Mouse (Mus musculus) R1 (cell line): ENCODE results near the gene Actn4.
A peak's percentile ranks its signal among the peaks of the same experiment; 100 is the strongest.

ENCODE experiments used
- DNase-seq: peaks from one replicate; pipeline ENCODE4 v3.0.0-alpha.2; 2018; ENCODE audit warnings: low read depth, low spot score

The Actn4 gene

DNA sequence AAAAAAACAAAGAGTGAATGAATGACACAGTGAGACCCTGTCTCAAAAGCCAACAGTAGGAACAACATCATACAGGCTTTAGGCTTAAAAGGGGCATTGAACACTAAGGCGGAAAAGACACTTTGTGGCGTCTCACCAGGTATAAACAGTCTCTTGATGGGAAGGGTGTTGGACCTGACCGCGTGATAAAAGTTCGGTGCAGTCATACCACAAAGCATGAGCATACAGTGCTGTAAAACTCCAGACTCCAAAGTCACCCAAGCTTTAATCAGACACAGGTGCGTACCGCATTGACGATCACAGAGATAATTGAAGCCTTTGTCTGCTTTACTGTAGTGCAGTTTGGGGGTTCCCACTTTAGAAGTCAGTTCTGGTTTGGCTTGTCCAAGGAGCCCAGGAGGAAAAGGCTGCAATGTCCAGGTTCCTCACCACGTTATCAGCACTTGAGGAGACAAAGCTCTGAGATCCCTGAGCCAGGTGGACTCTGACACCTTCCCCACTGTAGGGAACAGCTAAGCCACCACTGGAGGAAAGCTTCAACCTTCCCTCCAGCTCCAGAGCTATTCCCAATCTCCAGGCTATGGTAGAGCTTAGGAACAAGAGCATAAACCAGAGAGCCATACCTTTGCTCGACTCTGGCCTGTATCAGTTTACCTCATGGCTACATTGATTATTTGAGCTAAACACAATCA lies 11.6 kb downstream of the Actn4 start:
- DNase-seq: no peak

DNA sequence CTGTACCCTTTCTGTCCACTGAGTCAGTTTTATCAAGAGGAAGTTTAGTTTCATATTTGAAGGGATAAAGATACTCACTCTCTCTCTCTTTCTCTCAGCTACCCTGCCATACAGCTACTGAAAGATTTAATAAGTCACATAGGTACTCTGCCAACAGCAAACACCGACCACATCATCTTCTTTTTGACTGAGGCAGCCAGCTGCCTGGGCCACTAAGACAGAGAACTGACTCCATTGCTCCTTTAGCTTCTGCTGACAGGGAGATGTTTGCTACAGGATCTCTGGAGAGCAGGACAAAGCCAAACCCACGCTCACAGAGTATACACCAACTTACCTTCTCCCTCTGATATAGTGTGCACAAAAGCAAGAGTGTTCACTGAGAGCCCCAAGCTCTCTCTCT lies 12.8 kb downstream of the Actn4 start:
- no peak for DNase-seq

DNA sequence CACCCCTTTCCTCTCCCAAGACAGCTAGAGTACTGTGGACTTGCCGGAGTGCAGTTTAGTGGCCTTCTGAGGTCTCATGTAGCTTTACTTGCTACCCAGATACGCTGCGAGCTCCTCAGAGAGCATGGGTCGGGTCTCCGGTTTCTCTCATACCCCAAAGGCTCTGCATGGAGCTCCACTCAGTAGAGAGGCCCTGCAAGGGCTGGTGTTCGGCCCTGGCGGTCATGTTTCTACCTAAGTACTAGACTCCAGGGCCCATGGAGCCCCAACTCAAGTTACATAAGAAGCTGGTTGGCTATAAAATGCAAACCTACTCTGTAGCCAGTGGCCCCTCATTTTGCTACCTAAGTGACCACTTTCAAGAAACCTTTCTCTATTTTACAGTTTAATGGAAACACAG lies 13.4 kb downstream of the Actn4 start:
- no peak for DNase-seq

DNA sequence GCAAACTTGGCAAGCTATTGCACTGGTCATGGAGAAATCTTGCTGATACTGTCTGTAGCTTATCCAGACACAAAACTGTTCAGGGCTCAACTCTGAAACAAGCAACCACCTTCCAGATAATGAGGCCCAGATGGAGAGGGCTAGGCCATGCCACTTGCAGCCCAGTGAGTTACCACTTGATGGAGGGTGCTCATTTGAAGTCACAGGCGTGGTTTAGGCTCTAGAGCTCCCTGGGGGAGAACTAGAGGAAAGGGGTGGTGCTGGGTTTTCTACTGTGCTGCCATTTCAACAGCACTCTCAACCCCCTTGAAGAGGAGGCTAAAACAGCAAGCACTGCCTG lies 15.9 kb downstream of the Actn4 start:
- peak; percentile 55 for DNase-seq

DNA sequence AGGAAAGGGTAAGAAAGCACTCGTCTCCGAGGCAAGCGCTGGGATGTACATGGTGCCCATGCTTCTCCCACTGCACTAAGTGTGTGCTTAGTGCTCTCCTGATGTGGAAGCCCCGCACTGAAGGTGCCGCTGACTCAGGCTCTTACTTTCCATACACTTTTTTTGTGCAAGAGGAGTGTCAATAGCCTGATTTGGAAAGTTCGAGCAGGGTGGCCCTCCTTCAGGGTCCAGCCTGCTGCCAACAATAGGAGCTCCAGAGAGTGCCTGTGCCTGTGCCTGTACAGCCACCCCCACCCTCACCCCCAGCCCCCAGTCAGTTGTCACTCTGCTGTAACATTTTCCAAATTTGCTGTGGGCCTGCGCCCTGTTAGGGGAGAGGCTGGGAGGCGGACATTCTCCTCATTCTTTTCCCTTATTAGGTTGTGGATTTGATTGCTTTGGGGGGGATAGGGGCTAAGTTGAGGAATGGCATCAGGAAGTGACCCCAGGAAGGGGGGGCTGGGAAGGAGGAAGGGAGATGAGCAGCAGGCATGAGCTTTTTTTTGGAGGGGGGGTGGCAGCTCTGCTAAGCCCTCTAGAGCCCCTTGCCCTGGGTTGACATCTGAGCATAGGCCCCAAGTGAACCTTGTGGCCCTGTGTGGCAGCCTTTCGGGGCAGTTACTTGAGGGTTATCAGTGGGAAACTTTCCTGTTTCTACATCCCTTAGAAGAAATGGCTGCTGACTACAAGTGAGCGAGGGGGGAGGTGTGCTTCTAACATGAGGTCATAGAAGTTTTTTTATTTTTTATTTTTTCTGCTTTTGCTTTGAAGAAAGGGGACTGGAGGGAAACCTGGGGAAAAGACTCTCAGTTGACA lies 16.5 kb downstream of the Actn4 start:
- peak; percentile 94 for DNase-seq

DNA sequence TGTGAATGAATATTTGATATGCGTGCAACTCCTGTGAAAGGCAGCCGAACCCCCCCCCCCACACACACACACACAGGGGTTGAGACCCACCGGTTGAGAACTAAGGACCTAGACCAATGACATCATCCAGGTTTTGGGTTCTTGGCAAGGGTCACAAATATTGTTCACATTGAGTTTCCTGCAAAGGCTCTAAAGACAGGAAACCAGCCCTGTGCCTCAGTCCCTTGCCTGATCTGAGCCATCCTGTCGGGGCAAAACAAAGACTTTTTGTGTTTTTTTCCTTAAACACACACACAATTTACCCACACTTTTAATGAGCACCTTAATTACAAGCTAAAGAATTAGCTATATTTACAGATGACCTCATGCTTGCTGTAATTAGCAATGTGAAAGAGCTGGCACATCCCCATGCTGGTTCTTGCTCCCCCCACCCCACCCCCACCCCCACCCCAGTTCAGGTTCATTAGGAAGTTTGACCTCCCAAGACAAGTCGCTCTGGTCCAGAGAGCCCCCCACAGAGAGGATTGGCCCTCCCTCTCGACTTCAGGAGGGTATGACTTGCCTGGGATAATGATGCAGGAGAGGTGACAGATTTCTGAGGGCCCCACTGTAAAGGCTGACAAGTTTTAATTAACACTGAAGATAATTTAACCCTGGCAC lies 17.3 kb downstream of the Actn4 start:
- DNase-seq: peak; percentile 86

DNA sequence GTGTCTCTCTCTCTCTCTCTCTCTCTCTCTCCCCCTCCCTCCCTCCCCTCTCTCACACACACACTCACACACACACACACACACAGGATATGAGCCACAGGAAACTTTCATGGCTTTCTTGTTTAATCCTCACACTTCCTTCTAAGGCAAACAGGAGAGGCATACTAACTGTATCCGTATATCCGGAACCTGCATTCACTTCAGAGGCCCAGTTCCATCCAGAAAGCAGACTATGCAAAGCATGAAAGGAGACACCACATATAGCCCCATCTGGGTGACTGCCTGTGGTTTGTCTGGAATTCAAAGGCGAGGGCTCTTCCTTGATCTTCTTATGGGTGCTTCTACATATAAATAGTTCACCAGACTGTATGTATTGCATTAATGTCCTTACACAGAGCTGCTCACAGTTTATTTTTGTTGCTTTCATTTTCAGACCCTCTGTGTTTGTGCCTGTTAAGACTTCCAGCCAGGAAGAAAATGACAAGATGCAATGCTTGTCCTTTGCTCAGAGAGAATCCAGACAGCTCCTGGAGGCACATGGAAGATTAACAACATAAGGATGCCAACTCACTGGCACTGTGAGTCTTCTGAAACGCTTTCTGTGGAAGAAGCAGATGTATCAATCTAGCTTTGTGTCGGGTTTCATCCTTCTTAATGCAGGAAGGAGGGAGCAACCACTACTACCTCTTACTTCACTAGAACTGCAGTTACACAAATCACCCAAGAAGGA lies 18.5 kb downstream of the Actn4 start:
- peak; percentile 75 for DNase-seq

DNA sequence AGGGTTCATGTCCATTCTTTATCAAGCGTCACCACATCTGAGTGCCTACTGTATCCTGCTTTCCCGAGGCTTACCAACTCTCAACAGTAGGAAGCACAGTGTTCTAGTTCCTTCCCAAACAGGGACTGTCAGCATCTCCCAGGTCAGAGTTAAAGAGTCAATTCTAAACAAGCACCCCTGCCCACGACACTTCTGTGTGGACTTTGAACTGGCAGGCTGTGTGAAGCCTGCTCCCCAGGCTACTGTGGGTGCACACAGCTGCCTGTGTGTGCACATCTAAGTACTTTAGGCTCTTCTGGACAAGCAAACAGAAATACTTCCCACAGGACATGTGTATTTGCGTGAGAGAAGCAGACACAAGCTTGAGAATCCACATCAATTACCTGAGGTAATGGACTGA lies 20.6 kb downstream of the Actn4 start:
- no peak for DNase-seq

DNA sequence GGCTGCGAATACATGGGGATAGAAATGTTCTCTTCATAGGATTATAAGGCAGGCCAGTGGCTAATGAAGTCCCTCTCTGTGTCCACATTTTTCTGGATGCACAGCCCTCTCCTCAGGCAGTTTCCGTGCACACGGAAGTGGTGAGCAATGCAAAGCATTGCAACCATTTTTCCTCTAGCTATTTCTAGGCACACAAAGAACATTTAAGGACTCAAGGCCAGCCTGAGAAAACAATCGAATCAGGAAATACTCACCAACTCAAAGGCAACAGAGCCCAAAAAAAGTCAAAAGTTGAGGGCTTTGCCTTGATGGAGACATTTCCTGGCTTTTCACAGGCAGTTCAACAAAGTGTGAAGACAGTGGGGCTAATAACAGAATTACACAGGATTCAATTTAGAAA lies 21.0 kb downstream of the Actn4 start:
- no peak for DNase-seq

DNA sequence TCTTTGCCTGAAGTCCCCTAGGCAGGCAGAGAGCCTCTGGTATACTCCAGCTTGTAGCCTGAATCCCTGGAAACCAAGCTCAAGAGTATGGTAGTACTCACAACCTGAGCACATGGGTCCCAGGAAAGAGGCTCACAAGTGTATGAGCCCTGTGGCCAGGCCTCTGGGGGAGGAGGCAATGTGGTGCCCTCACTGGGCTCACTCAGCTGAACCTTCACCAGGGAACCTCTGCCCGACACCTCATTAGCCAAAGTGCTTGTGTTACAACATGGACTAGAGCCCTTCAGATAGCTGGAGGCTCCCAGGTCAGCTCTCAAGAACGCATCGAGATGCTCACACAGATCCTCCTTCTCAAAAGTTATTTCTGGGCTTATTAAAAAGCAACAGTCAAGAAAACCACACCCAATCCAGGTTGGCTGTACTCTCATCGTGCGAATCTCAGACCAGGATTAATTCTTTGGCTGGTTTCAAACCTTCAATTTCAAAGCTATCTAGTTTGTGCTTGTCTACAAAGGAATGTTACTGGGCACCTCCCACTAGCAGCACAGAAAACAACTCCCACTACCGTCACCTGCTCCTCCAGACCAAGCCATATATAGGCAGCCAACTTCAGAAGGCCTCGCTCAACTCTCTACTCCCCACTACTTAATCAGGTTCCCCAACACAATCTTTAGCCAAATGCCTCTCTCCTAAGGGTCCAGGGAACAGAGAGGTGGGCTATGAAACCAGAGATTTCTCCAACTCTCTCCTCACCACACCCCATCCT lies 22.5 kb downstream of the Actn4 start:
- DNase-seq: peak; percentile 72

DNA sequence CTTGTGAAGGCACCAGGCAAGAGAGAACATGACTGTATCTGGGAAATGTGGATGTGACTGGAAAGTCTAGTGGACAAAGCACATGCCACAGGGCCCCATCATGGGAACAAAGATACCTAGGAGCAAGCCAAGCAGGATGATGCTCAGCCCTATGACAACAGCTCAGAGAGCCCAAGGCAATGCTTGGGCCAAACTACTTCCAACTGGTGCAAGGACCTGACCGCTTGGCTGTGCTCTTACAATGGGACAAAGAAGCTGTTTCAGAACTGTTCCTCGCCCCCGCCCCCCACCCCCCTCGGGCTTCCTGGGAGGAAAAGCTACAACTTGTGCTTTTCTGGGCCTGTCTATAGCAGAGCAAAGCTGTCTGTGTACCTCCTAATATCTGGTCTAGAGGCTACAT lies 23.5 kb downstream of the Actn4 start:
- DNase-seq: peak; percentile 62

DNA sequence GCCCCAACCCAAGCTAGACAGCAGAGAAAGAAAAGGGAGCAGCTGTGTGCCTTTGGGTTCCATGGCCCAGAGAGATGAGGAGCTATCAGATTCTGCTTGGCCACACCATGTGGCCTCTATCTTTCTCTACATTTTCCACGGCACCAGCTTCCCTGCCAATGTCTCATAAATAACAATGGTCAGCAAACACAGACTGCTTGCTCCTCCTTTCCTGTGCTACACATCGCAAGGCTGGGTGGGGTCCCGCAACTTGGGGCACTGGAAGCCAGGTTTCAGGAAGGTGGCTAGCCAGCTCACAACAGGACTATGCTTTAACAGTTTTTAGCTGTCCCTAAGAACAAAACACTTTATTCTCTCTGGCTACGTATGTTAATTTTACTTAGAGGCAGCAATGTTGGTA lies 25.4 kb downstream of the Actn4 start:
- DNase-seq: peak; percentile 64

DNA sequence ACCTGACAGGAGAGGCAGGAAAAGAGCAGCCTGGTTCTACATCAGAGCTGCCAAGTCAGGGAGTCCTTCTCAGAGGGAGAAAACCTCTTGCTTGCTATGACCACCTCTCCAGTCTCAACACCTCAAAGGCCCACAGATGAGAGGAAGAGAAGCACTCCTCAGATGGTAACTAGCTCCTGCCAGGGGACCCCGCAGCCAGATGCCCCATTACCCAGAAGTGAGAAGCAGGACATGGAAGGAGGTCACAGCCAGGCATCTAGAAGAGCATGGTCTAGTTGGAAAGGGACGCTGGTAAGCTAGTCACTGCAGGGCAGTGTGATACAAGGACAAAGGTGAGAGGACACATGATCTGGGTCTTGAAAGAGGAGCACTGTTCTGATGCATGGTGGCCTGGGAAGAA lies 28.3 kb downstream of the Actn4 start:
- DNase-seq: no peak

DNA sequence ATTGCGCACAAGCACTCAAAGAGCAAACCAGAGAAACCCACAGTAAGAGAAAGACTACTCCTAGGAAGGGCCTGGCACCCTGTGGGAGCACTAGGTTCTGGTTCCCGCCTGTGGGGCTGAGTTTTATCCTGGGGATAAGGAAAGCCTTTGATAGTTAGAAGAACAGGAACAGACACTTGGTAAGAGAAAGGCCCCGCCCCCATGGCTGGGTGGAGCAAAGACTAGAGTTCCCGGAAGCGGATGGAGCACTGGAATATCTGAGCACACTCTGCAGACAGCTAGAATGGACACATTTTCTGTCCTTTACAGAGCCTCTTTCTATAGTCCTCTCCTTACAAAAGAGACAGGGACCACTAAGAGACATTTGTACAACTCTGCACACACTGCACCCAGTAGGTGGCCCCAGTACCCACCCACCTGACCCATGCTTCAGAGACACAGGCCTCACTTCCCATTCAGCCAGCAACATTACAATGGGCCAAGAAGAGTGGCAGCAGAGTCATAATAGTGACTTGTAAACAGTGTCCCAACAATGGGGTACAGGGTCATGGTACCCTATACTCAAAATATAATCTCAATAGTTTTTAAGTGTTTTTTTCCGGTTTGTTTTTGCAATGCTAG lies 29.6 kb downstream of the Actn4 start:
- DNase-seq: peak; percentile 91

DNA sequence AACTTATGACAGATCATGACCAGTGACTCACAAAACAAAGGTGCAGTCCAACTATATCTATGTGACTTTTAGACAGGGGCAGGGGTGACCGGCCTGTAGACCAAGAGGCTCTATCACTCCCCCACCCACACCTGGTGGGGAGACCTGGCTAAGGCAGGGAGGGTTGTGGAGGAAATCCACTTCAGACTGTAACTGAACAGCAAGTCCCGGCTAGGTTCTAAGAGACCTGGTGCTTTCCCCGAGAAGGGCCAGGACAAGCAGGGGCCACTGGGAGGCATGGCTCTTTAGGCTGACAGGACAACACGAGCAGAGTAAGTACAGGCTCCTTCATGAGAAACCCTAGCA lies 30.5 kb downstream of the Actn4 start:
- no peak for DNase-seq

DNA sequence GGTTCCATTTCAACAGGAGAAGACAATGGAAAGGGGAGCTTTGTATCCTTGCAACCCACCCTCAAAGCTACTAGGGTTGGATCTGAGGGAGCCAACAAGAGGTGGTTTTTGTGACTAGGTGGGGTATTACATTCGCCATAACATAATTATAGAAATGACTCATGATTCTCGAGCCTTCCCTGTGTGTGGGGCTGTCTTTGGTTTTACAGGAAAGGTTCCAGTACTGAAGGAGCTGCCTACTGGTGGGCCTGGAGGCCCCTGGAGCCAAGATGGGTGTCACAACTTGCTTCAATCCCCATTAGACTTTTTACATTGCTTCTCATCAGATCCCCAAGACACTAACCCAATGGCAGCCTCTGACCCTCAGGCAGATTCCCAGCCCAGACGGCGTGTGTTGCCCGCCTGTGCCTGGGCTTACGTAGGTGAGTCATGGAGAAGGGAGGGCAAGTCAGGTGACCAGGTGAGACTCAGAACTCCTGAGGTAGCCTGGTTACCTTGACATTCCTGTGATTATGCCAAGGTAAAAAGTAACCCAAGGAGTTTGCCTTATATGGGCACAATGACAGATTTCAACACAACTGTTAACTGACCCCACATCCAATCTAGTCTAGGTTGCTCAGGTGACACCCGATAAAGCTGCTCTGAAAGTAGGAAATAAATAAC lies 31.0 kb downstream of the Actn4 start:
- DNase-seq: no peak

DNA sequence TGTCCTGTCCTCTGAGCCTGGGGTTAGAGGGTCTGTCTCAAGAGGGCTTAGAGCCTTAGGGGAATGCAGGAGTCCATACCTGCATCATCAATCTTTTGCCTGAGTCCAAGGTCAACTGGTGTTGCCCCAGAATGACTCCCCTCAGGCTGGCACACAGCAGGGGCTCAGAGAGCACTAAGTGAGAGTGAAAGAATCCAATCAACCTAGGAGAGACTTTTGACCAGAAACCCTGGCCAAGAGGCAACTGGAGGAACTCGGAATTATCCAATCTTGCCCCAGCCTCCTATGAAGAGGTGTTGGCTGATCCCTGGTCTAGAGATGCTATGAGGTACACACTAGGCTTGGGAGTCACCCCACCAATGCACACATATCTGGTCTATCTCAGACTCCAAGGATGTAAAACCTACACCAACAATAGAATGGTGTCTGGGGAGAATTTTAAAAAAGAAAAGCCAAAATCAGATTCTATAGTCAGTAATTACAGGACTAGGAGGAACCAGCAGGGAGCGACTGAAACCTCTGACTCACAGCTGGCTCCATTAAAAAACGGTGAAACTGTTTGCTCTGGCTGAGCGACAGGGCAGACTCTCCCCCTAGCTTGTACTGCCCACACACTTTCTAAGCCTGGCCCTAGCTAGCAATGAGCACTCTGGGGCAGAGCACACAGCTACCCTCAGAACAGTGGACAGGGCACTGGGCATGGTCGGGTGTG lies 31.7 kb downstream of the Actn4 start:
- no peak for DNase-seq

DNA sequence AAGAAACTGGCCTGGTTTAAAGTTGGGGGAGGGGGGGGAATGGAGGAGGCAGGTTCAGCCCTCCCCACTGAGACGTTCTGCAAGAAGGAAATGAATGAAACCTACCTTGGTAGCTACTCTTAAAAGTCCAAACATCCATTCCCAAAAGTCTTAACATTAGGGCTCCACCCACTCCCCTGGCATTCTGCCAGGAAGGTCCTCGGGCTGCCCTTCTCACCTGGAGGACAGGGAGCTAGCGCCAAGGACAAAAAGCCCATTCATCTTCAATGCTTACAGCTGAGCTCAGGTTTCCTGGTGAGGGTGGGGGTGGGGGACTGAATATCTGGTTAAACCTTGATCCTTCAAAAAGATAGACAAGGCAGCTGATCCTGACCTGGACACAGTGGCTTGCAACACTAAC lies 32.8 kb downstream of the Actn4 start:
- DNase-seq: peak; percentile 52

DNA sequence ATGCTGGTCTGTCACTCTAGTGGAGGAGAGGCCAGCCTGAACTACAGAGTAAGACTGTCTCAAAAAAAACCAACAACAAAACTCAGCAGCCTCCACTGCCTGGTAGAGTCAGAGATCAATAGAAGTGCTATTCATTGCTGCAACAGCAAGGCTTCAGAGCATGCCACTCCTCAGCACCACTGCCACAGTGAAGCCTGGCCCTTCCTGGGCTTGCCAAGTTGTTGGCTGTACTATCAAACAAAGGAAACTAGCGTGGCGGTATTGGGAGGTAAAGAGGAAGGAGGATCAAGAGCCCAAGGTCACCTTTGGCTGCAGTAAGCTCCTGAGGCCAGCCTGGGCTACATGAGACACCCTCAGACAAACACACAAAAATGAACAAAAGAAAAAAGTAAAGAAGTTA lies 36.0 kb downstream of the Actn4 start:
- peak; percentile 53 for DNase-seq

DNA sequence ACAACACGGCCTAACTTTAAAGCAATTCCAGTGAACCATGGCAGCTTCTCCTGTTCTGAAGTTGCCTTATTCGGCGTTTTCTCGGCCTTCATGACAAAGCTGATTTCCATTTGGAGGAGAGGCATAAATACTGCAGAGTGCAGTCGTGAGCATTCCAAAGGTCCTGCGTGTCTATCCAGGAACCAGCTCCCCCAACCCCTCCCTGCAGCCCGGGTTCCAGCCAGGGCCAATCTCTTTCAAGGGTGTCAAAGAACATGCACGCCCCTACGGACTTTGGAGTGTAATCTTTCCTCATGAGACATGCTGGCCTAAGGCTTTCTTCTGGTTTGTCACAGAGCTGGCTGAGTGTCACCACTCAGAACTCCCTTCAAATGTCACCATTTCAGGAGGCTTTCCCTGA lies 36.8 kb downstream of the Actn4 start:
- DNase-seq: peak; percentile 63
